Mouse (Mus musculus): ENCODE measurements around the gene Wrap73. TPM values are rescaled to one million over a fixed set of nuclear protein-coding genes. Genes with fewer than 3 reads are reported as not detected.

Wrap73 gene
- polyA plus RNA-seq, 1 experiment from 2014 or later: 32.7 TPM

- Histone ChIP-seq H3K4me1 (no peaks in the 10 kb centered on the region), H3K4me3 (replicated peaks) (no peak overlapping the region), H3K36me3 (no peaks in the 10 kb centered on the region), H3K27me3 (replicated peaks) (no peaks in the 10 kb centered on the region), H3K27ac (no peak overlapping the region), H3K4me2 (no peak overlapping the region), H3K9me3 (no peaks in the 10 kb centered on the region), H3K9ac (no peak overlapping the region)
- WGBS: 70% methylated on average over 8 of the region's 8 CpGs
- no peak for ATAC-seq (ENCODE audit: insufficient read depth, low FRiP score, low read depth)
Observed at GRCm38 (mm10) chr4:154188948-154189347, 46.8 kb downstream of the Wrap73 start.

- Histone ChIP-seq H3K27me3 (replicated peaks) (no peaks in the 10 kb centered on the region), H3K9me3 (no peaks in the 10 kb centered on the region), H3K4me1 (no peaks in the 10 kb centered on the region), H3K4me2 (no peak overlapping the region), H3K9ac (no peak overlapping the region), H3K4me3 (replicated peaks) (no peak overlapping the region), H3K27ac (no peak overlapping the region), H3K36me3 (no peaks in the 10 kb centered on the region)
- ATAC-seq (ENCODE audit: insufficient read depth, low FRiP score, low read depth): no peak
- 68% methylated on average over 6 of the region's 6 CpGs for WGBS
Observed at GRCm38 (mm10) chr4:154197961-154198360, 55.8 kb downstream of the Wrap73 start.

GRCm38 (mm10) chr4:154198377-154198961 is 56.3 kb downstream of the Wrap73 start:
- Histone ChIP-seq H3K4me2 (no peak overlapping the region), H3K9me3 (no peaks in the 10 kb centered on the region), H3K4me1 (no peaks in the 10 kb centered on the region), H3K9ac (no peak overlapping the region), H3K36me3 (no peaks in the 10 kb centered on the region), H3K4me3 (replicated peaks) (no peak overlapping the region), H3K27ac (no peak overlapping the region), H3K27me3 (replicated peaks) (no peaks in the 10 kb centered on the region)
- WGBS: 65% methylated on average over 7 of the region's 7 CpGs
- ATAC-seq (ENCODE audit: insufficient read depth, low FRiP score, low read depth): no peak

GRCm38 (mm10) chr4:154201511-154201910 is 59.3 kb downstream of the Wrap73 start:
- Histone ChIP-seq H3K4me2 (no peak overlapping the region), H3K9ac (no peak overlapping the region), H3K36me3 (no peaks in the 10 kb centered on the region), H3K4me1 (0 out of 2 replicates have a peak, but pooled peaks cover 9% of the 10 kb centered on the region), H3K4me3 (replicated peaks) (no peak overlapping the region), H3K27ac (no peak overlapping the region), H3K27me3 (replicated peaks) (no peaks in the 10 kb centered on the region), H3K9me3 (no peaks in the 10 kb centered on the region)
- ATAC-seq (ENCODE audit: insufficient read depth, low FRiP score, low read depth): no peak
- WGBS: 73% methylated on average over 5 of the region's 5 CpGs

- ATAC-seq (ENCODE audit: insufficient read depth, low FRiP score, low read depth): no peak
- H3K36me3 ChIP-seq: no peaks in the 10 kb centered on the region
- H3K4me2 ChIP-seq: no peak overlapping the region
- 72% methylated on average over 7 of the region's 7 CpGs for WGBS
- H3K9ac ChIP-seq: no peak overlapping the region
- H3K9me3 ChIP-seq: no peaks in the 10 kb centered on the region
- H3K27me3 ChIP-seq (replicated peaks): no peaks in the 10 kb centered on the region
- no peak overlapping the region for H3K27ac ChIP-seq
- no peak overlapping the region for H3K4me3 ChIP-seq (replicated peaks)
- H3K4me1 ChIP-seq: peaks cover 12% of the 10 kb centered on the region; the same call in 1 of the 2 replicates
Observed at GRCm38 (mm10) chr4:154204532-154204931, 62.4 kb downstream of the Wrap73 start.

GRCm38 (mm10) chr4:154205392-154205791 is 63.2 kb downstream of the Wrap73 start:
- Histone ChIP-seq H3K36me3 (no peaks in the 10 kb centered on the region), H3K27me3 (replicated peaks) (no peaks in the 10 kb centered on the region), H3K9me3 (no peaks in the 10 kb centered on the region), H3K27ac (no peak overlapping the region), H3K4me2 (no peak overlapping the region), H3K4me1 (peaks cover 16% of the 10 kb centered on the region; the same call in 1 of the 2 replicates), H3K9ac (no peak overlapping the region), H3K4me3 (replicated peaks) (no peak overlapping the region)
- ATAC-seq (ENCODE audit: insufficient read depth, low FRiP score, low read depth): no peak
- 43% methylated on average over 5 of the region's 5 CpGs for WGBS

GRCm38 (mm10) chr4:154207261-154207660 is 65.1 kb downstream of the Wrap73 start:
- Histone ChIP-seq H3K9me3 (no peaks in the 10 kb centered on the region), H3K27me3 (replicated peaks) (no peaks in the 10 kb centered on the region), H3K27ac (no peak overlapping the region), H3K4me3 (replicated peaks) (no peak overlapping the region), H3K36me3 (no peaks in the 10 kb centered on the region), H3K9ac (no peak overlapping the region), H3K4me2 (no peak overlapping the region), H3K4me1 (peaks cover 16% of the 10 kb centered on the region; the same call in 1 of the 2 replicates)
- no peak for ATAC-seq (ENCODE audit: insufficient read depth, low FRiP score, low read depth)
- WGBS: 13% methylated on average over 5 of the region's 5 CpGs

- no peak overlapping the region for H3K4me3 ChIP-seq (replicated peaks)
- H3K36me3 ChIP-seq: no peaks in the 10 kb centered on the region
- H3K4me1 ChIP-seq: peaks cover 27% of the 10 kb centered on the region
- H3K4me2 ChIP-seq: no peak overlapping the region
- H3K27ac ChIP-seq: peak overlapping the region; percentile 70; the same call in 1 of the 2 replicates
- no peak overlapping the region for H3K9ac ChIP-seq
- H3K9me3 ChIP-seq: no peaks in the 10 kb centered on the region
- 62% methylated on average over 6 of the region's 6 CpGs for WGBS
- no peaks in the 10 kb centered on the region for H3K27me3 ChIP-seq (replicated peaks)
- ATAC-seq (ENCODE audit: insufficient read depth, low FRiP score, low read depth): no peak
Observed at GRCm38 (mm10) chr4:154209054-154209453, 66.9 kb downstream of the Wrap73 start.

- Histone ChIP-seq H3K4me3 (replicated peaks) (no peak overlapping the region), H3K36me3 (no peaks in the 10 kb centered on the region), H3K9me3 (no peaks in the 10 kb centered on the region), H3K4me1 (peaks cover 28% of the 10 kb centered on the region), H3K4me2 (no peak overlapping the region), H3K27me3 (replicated peaks) (no peaks in the 10 kb centered on the region), H3K9ac (no peak overlapping the region), H3K27ac (peak overlapping the region; percentile 61; the same call in 1 of the 2 replicates)
- ATAC-seq (ENCODE audit: insufficient read depth, low FRiP score, low read depth): no peak
- WGBS: 10% methylated on average over 3 of the region's 3 CpGs
Observed at GRCm38 (mm10) chr4:154209825-154210224, 67.7 kb downstream of the Wrap73 start.

GRCm38 (mm10) chr4:154211459-154211858 is 69.3 kb downstream of the Wrap73 start:
- 76% methylated on average over 13 of the region's 13 CpGs for WGBS
- Histone ChIP-seq H3K27ac (no peak overlapping the region), H3K9me3 (no peaks in the 10 kb centered on the region), H3K9ac (no peak overlapping the region), H3K4me3 (replicated peaks) (no peak overlapping the region), H3K4me1 (peaks cover 24% of the 10 kb centered on the region), H3K4me2 (no peak overlapping the region), H3K27me3 (replicated peaks) (no peaks in the 10 kb centered on the region), H3K36me3 (no peaks in the 10 kb centered on the region)
- ATAC-seq (ENCODE audit: insufficient read depth, low FRiP score, low read depth): no peak

- H3K4me2 ChIP-seq: no peak overlapping the region
- H3K27me3 ChIP-seq (replicated peaks): no peaks in the 10 kb centered on the region
- ATAC-seq (ENCODE audit: insufficient read depth, low FRiP score, low read depth): peak; percentile 20; the same call in 1 of the 2 replicates
- no peak overlapping the region for H3K9ac ChIP-seq
- H3K4me3 ChIP-seq (replicated peaks): no peak overlapping the region
- no peaks in the 10 kb centered on the region for H3K36me3 ChIP-seq
- peaks cover 33% of the 10 kb centered on the region for H3K4me1 ChIP-seq
- H3K27ac ChIP-seq: no peak overlapping the region; the same call in 1 of the 2 replicates
- WGBS: 46% methylated on average over 7 of the region's 7 CpGs
- no peaks in the 10 kb centered on the region for H3K9me3 ChIP-seq
Observed at GRCm38 (mm10) chr4:154213586-154213985, 71.4 kb downstream of the Wrap73 start.

- peaks cover 30% of the 10 kb centered on the region for H3K4me1 ChIP-seq
- no peak overlapping the region for H3K4me2 ChIP-seq
- no peaks in the 10 kb centered on the region for H3K36me3 ChIP-seq
- 7% methylated on average over 5 of the region's 5 CpGs for WGBS
- H3K4me3 ChIP-seq (replicated peaks): no peak overlapping the region
- H3K27me3 ChIP-seq (replicated peaks): no peaks in the 10 kb centered on the region
- peak; percentile 41; the same call in 1 of the 2 replicates for ATAC-seq (ENCODE audit: insufficient read depth, low FRiP score, low read depth)
- H3K27ac ChIP-seq: no peak overlapping the region; the same call in 1 of the 2 replicates
- H3K9me3 ChIP-seq: no peaks in the 10 kb centered on the region
- no peak overlapping the region for H3K9ac ChIP-seq
Observed at GRCm38 (mm10) chr4:154214075-154214474, 71.9 kb downstream of the Wrap73 start.
